Mouse (Mus musculus) C2C12 (cell line): Measurements from ENCODE around the gene Coa4.

Experiments used
- CEBPB ChIP-seq: IDR thresholded peaks from one replicate; pipeline ENCODE4 v1.6.1; 2011; ENCODE audit warnings: low read depth, mild to moderate bottlenecking, control low read depth, moderate library complexity
- CTCF ChIP-seq: IDR thresholded peaks from one replicate; pipeline ENCODE4 v1.5.1; 2011; ENCODE audit not compliant: control insufficient read depth, insufficient read depth, insufficient read length
- FOSL1 ChIP-seq: IDR thresholded peaks from one replicate; pipeline ENCODE4 v1.8.0; 2011; ENCODE audit warnings: mild to moderate bottlenecking, low read length; ENCODE audit not compliant: poor library complexity, insufficient read depth, severe bottlenecking
- MAX ChIP-seq: IDR thresholded peaks from one replicate; pipeline ENCODE4 v1.6.1; 2011; ENCODE audit warnings: mild to moderate bottlenecking, control low read depth
- MYOD1 ChIP-seq: IDR thresholded peaks from one replicate; pipeline ENCODE4 v1.6.1; 2011; ENCODE audit warnings: low read depth; ENCODE audit not compliant: control insufficient read depth, insufficient read length
- MYOG ChIP-seq: IDR thresholded peaks from one replicate; pipeline ENCODE4 v1.6.1; 2011; ENCODE audit not compliant: control insufficient read depth, insufficient read length; ENCODE audit errors: extremely low read depth
- USF1 ChIP-seq: IDR thresholded peaks from one replicate; pipeline ENCODE4 v1.6.1; 2011; ENCODE audit warnings: low read depth, mild to moderate bottlenecking, control low read depth, moderate library complexity

- no peak for TF ChIP-seq USF1
- no peak for TF ChIP-seq MAX
- TF ChIP-seq CEBPB, result no peak
- TF ChIP-seq CTCF, result no peak
- TF ChIP-seq MYOD1, result no peak
- no peak for TF ChIP-seq MYOG
- TF ChIP-seq FOSL1, result no peak
Observed at GRCm38 (mm10) chr7:100487301-100487700, 49.6 kb upstream of the Coa4 start.
